Mouse (Mus musculus) thymus, adult 2 months (tissue): Measurements from ENCODE around the gene Mrps33.

Source experiments
- CTCF ChIP-seq: fragments of 200-500 bp; IDR thresholded peaks from 2 replicates; pipeline ENCODE4 v1.5.1; 2012; ENCODE audit warnings: mild to moderate bottlenecking, control low read depth, low read length, moderate library complexity, borderline replicate concordance; ENCODE audit not compliant: control insufficient read depth, poor library complexity, insufficient read depth; ENCODE audit errors: extremely low read depth
- POLR2A ChIP-seq: fragments of 200-500 bp; IDR thresholded peaks from 2 replicates; pipeline ENCODE4 v1.6.1; 2012; ENCODE audit warnings: mild to moderate bottlenecking, low read length, control low read depth, moderate library complexity; ENCODE audit not compliant: control insufficient read depth, poor library complexity, insufficient read depth; ENCODE audit errors: extremely low read depth

- TF ChIP-seq CTCF (no peak), POLR2A (no peak)
Measured at GRCm38 (mm10) chr6:39791806-39792205, 19.0 kb downstream of the Mrps33 start.
